Mouse (Mus musculus) lung, postnatal 0 days (tissue): Measurements from ENCODE around the gene Gm48552. TPM values are rescaled to one million over a fixed set of nuclear protein-coding genes. Genes with fewer than 3 reads are reported as not detected.

Experiments used
- ATAC-seq: fragments of 200-750 bp; cut with Nextera tagmentation; 2 replicates; pipeline ENCODE4 v1.8.0; 2017; ENCODE audit warnings: moderate library complexity
- DNase-seq: peaks from one replicate; pipeline ENCODE4 v3.0.0-alpha.2; 2016; ENCODE audit warnings: low spot score
- H3K27ac ChIP-seq: fragments of 300-500 bp; sonication (generic); 2 replicates; pipeline ENCODE4 v1.5.1; 2014; ENCODE audit warnings: antibody characterized with exemption, mild to moderate bottlenecking, low read length, mixed read lengths
- H3K27me3 ChIP-seq: fragments of 300-500 bp; sonication (generic); replicated peaks from 2 replicates; pipeline ENCODE4 v1.6.1; 2014; ENCODE audit warnings: low read length, mixed read lengths; ENCODE audit not compliant: insufficient read depth
- H3K36me3 ChIP-seq: fragments of 300-500 bp; sonication (generic); 2 replicates; pipeline ENCODE4 v1.6.1; 2014; ENCODE audit warnings: low read length, mixed read lengths; ENCODE audit not compliant: insufficient read depth
- H3K4me1 ChIP-seq: fragments of 300-500 bp; sonication (generic); 2 replicates; pipeline ENCODE4 v1.6.1; 2014; ENCODE audit warnings: antibody characterized with exemption, low read depth, low read length, mixed read lengths; ENCODE audit not compliant: insufficient read depth
- H3K4me2 ChIP-seq: fragments of 300-500 bp; sonication (generic); replicated peaks from 2 replicates; pipeline ENCODE4 v1.6.1; 2014; ENCODE audit warnings: low read depth, mild to moderate bottlenecking, low read length, moderate library complexity, mixed read lengths
- H3K4me3 ChIP-seq: fragments of 300-500 bp; sonication (generic); 2 replicates; pipeline ENCODE4 v1.5.1; 2014; ENCODE audit warnings: low read depth, low read length
- H3K9ac ChIP-seq: fragments of 300-500 bp; sonication (generic); replicated peaks from 2 replicates; pipeline ENCODE4 v1.6.1; 2014; ENCODE audit warnings: low read depth, mild to moderate bottlenecking
- H3K9me3 ChIP-seq: fragments of 300-500 bp; sonication (generic); 2 replicates; pipeline ENCODE4 v1.6.1; 2016; ENCODE audit warnings: low read length, mixed read lengths
- CTCF ChIP-seq: IDR thresholded peaks from 2 replicates; pipeline ENCODE4 v1.5.1; 2016; ENCODE audit warnings: antibody characterized with exemption, mild to moderate bottlenecking
- EP300 ChIP-seq: IDR thresholded peaks from 2 replicates; pipeline ENCODE4 v1.6.1; 2016; ENCODE audit warnings: antibody characterized with exemption, mild to moderate bottlenecking, control low read depth
- WGBS: fragments of 180-500 bp; shearing (Covaris S2); extraction: QIAGEN DNeasy Blood & Tissue Kit; methylation state at CpG from one replicate; pipeline ENCODE4 v1.1.7; 2014; 5-methylcytosine and 5-hydroxymethylcytosine counted together
- microRNA-seq: library from miRNA; unstranded; fragments of <30 nt; microRNA quantifications from one replicate; pipeline ENCODE4, GENCODE M21; 2016
- polyA plus RNA-seq: library from polyadenylated mRNA; unstranded; fragments of >200 nt; fragmentation: Nextera tagmentation; extraction: Ambion mirVana; gene quantifications from 2 replicates; pipeline ENCODE4 v1.2.1, GENCODE M21; 2015

Gene Gm48552
- polyA plus RNA-seq, 1 experiment from 2014 or later: 0.63 TPM

GRCm38 (mm10) chr10:81432868-81433262 lies 44.1 kb downstream of the Gm48552 start:
- Histone ChIP-seq H3K27me3 (no peaks in the 10 kb centered on the region), H3K9me3 (no peaks in the 10 kb centered on the region), H3K36me3 (no peaks in the 10 kb centered on the region), H3K4me3 (no peak overlapping the region), H3K4me1 (peaks cover 16% of the 10 kb centered on the region), H3K4me2 (peak overlapping the region; percentile 52), H3K9ac (no peak overlapping the region), H3K27ac (0 out of 2 replicates have a peak overlapping the region, but pooled peaks have one; percentile 48)
- peak; percentile 89 for TF ChIP-seq EP300
- no peak for TF ChIP-seq CTCF
- ATAC-seq: peak; percentile 85
- DNase-seq: peak; percentile 99
- WGBS: 3% methylated on average over 17 of the region's 17 CpGs

- DNase-seq: peak; percentile 53
These were observed 44.9 kb downstream of the Gm48552 start for GRCm38 (mm10) chr10:81433541-81434289.

DNA sequence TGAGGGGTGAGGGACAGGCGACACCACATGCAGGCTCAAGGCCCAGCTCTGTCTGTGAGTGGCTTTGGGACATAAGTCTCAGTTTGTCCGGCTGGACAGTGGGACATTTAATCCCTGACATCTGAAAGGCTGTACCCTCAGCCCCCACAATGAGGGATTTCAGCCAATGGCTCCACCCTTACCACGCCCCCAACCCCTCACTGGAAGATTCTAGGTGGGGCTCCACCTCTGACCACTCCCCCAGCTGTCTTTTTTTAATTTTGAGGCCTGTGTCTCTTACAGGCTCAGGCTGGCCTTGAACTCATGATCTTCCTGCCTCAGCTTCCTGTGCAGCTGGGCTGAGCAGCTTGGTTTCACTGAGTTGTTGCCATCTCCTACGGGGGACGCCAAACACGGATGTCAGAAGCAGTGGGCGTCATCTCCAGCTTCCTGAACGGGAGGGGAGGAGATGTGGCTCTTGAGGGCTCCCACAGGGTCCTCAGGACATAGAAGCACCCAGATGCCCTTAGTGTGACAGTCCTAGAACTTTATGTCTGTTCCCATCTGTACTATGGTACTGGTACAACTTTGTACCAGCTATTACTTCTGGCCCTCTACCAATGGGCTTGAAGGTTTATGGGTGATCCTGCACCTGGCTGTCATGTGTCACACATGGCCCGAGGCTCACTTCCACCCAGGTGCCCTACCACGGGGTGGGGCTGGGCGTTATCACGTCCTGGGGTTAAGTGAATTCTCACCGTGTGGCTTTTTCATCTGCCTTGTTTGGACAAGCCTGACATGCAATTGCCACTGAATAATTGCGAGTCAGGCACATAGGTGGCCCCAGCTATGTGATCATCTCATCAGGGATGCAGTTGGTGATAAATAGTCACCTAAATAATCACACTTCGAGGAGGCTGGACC lies 45.8 kb downstream of the Gm48552 start:
- Histone ChIP-seq H3K4me2 (no peak overlapping the region), H3K4me1 (peaks cover 16% of the 10 kb centered on the region), H3K9me3 (no peaks in the 10 kb centered on the region), H3K4me3 (no peak overlapping the region), H3K27ac (peak overlapping the region; percentile 34; the same call in 1 of the 2 replicates), H3K9ac (no peak overlapping the region), H3K27me3 (no peaks in the 10 kb centered on the region), H3K36me3 (no peaks in the 10 kb centered on the region)
- DNase-seq (no peak), ATAC-seq (no peak)
- TF ChIP-seq CTCF (no peak), EP300 (no peak)
- 47% methylated on average over 15 of the region's 15 CpGs for WGBS

More at GRCm38 (mm10) chr10:81433541-81434289, 44.9 kb downstream of the Gm48552 start:
- Histone ChIP-seq H3K4me2 (no peak overlapping the region), H3K9ac (no peak overlapping the region), H3K4me1 (peaks cover 16% of the 10 kb centered on the region), H3K4me3 (no peak overlapping the region), H3K27ac (peak overlapping the region; percentile 34; the same call in 1 of the 2 replicates), H3K27me3 (no peaks in the 10 kb centered on the region), H3K36me3 (no peaks in the 10 kb centered on the region), H3K9me3 (no peaks in the 10 kb centered on the region)
- TF ChIP-seq EP300: no peak
- peak; percentile 40 for TF ChIP-seq CTCF
- ATAC-seq: no peak
- 68% methylated on average over 24 of the region's 26 CpGs for WGBS

DNA sequence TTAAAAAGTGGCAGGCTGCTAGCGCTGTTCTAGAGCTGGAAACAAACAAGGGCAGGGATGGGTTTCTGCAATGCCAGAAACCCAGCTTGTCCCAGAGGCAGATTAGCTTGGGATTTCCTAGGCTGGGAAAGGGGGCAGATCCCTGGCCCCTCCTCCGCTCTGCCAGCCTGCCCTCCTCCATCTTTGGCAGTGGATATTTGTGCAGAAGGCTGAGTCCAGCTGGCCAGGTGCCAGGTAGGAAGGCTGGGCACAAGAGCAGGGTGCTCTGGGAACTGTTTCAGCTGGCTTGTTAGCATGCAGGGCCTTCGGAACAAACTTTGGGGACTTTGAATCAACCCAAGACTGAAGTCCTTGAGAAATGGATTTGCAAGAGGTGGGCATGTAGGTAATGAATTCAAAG lies 46.6 kb downstream of the Gm48552 start:
- DNase-seq (peak; percentile 56), ATAC-seq (no peak)
- WGBS: 46% methylated on average over 3 of the region's 3 CpGs
- TF ChIP-seq EP300: no peak
- no peak for TF ChIP-seq CTCF
- Histone ChIP-seq H3K27me3 (no peaks in the 10 kb centered on the region), H3K27ac (no peak overlapping the region), H3K4me2 (no peak overlapping the region), H3K9me3 (no peaks in the 10 kb centered on the region), H3K4me3 (no peak overlapping the region), H3K36me3 (no peaks in the 10 kb centered on the region), H3K9ac (no peak overlapping the region), H3K4me1 (peaks cover 16% of the 10 kb centered on the region)

Small RNA genes within 50 kb of the gene (microRNA-seq; reads per million reads assigned to microRNA genes)
- gene Mir1191b (0.73 reads per million), gene Mir6913 (not detected)

Other genes with a start within 250 kb of the Gm48552 start
- gene Pias4, start 221.1 kb upstream of the Gm48552 start, polyA plus RNA-seq: 27.9 TPM in 2 replicates
- 509 and 537 TPM in 2 replicates for gene Eef2, start 212.4 kb upstream of the Gm48552 start, polyA plus RNA-seq
- 48.9 and 50.2 TPM in 2 replicates for gene Dapk3, start 206.0 kb upstream of the Gm48552 start, polyA plus RNA-seq
- gene 4930442H23Rik, start 205.2 kb upstream of the Gm48552 start, polyA plus RNA-seq: 0.16 and 0.25 TPM in 2 replicates
- gene Nmrk2, start 187.0 kb upstream of the Gm48552 start, polyA plus RNA-seq: 0.80 and 0.92 TPM in 2 replicates
- gene Atcay, start 158.2 kb upstream of the Gm48552 start, polyA plus RNA-seq: not detected in 2 replicates
- 2.3 and 2.4 TPM in 2 replicates for gene Zfr2, start 155.8 kb upstream of the Gm48552 start, polyA plus RNA-seq
- gene Matk, start 136.1 kb upstream of the Gm48552 start, polyA plus RNA-seq: 1.5 and 1.6 TPM in 2 replicates
- 132 and 162 TPM in 2 replicates for gene Mrpl54, start 122.1 kb upstream of the Gm48552 start, polyA plus RNA-seq
- 47.9 and 49.4 TPM in 2 replicates for gene Apba3, start 122.0 kb upstream of the Gm48552 start, polyA plus RNA-seq
- 24.1 and 30.8 TPM in 2 replicates for gene Tjp3, start 97.4 kb upstream of the Gm48552 start, polyA plus RNA-seq
- gene Pip5k1c, start 96.0 kb upstream of the Gm48552 start, polyA plus RNA-seq: 31.2 and 32.4 TPM in 2 replicates
- 20.3 and 23.0 TPM in 2 replicates for gene Cactin, start 67.9 kb upstream of the Gm48552 start, polyA plus RNA-seq
- gene Tbxa2r, start 60.3 kb upstream of the Gm48552 start, polyA plus RNA-seq: 19.6 and 28.4 TPM in 2 replicates
- 0.33 and 0.55 TPM in 2 replicates for gene Gipc3, start 45.7 kb upstream of the Gm48552 start, polyA plus RNA-seq
- gene Hmg20b, start 38.5 kb upstream of the Gm48552 start, polyA plus RNA-seq: 94.3 and 101 TPM in 2 replicates
- 14.0 and 16.9 TPM in 2 replicates for gene Mfsd12, start 31.5 kb upstream of the Gm48552 start, polyA plus RNA-seq
- gene 4930404N11Rik, start 23.2 kb upstream of the Gm48552 start, polyA plus RNA-seq: 5.4 and 6.6 TPM in 2 replicates
- gene Fzr1, start 10.5 kb upstream of the Gm48552 start, polyA plus RNA-seq: 39.5 and 39.7 TPM in 2 replicates
- gene Dohh, start 4.6 kb upstream of the Gm48552 start, polyA plus RNA-seq: 49.4 and 55.2 TPM in 2 replicates
- gene Gm48551, start 4.5 kb upstream of the Gm48552 start, polyA plus RNA-seq: 2.4 and 3.0 TPM in 2 replicates
- gene Smim24, start 4.0 kb downstream of the Gm48552 start, polyA plus RNA-seq: 3.1 and 3.6 TPM in 2 replicates
- 73.6 and 83.9 TPM in 2 replicates for gene Nfic, start 66.6 kb downstream of the Gm48552 start, polyA plus RNA-seq
- 0.08 and 0.11 TPM in 2 replicates for gene Celf5, start 93.7 kb downstream of the Gm48552 start, polyA plus RNA-seq
- gene Ncln, start 107.4 kb downstream of the Gm48552 start, polyA plus RNA-seq: 40.7 and 46.7 TPM in 2 replicates
- 19.0 and 19.3 TPM in 2 replicates for gene S1pr4, start 111.1 kb downstream of the Gm48552 start, polyA plus RNA-seq
- 4.2 and 4.6 TPM in 2 replicates for gene Gna15, start 135.2 kb downstream of the Gm48552 start, polyA plus RNA-seq
- gene Gna11, start 156.2 kb downstream of the Gm48552 start, polyA plus RNA-seq: 62.5 and 63.2 TPM in 2 replicates
- 467 and 473 TPM in 2 replicates for gene Aes, start 170.5 kb downstream of the Gm48552 start, polyA plus RNA-seq
- gene Tle2, start 185.6 kb downstream of the Gm48552 start, polyA plus RNA-seq: 29.9 and 37.0 TPM in 2 replicates
- 12.8 and 18.5 TPM in 2 replicates for gene Tle6, start 212.1 kb downstream of the Gm48552 start, polyA plus RNA-seq
- 0.07 and 0.29 TPM in 2 replicates for gene BC025920, start 217.3 kb downstream of the Gm48552 start, polyA plus RNA-seq
- gene Sirt6, start 238.8 kb downstream of the Gm48552 start, polyA plus RNA-seq: 24.1 and 24.2 TPM in 2 replicates
- 4.4 and 5.3 TPM in 2 replicates for gene Ankrd24, start 239.5 kb downstream of the Gm48552 start, polyA plus RNA-seq